ENCODE assay signal across 24 mouse cellular contexts in genomic region chr14:120866573-120866972, GRCm38 (mm10). TPM values are rescaled to one million over a fixed set of nuclear protein-coding genes. Genes with fewer than 3 reads are reported as not detected.
DNase-seq lines count a peak whose midpoint lies in the region; ATAC-seq and TF ChIP-seq lines count a peak whose summit lies in the region.
"Had no signal": no experiment of that assay in that cellular context is flagged by ENCODE, and none has a peak within 500 bp of the region (broad histone marks: within the 10 kb centered on the region; RNA-seq: fewer than 3 reads in every experiment).

No protein-coding gene starts in this region.

- 97% methylated on average over 8 of the region's 8 CpGs for WGBS in forebrain, embryonic 16.5 days
- 93% methylated on average over 8 of the region's 8 CpGs for WGBS in forebrain, embryonic 15.5 days
- 82% methylated on average over 8 of the region's 8 CpGs for WGBS in heart, embryonic 13.5 days
- 89% methylated on average over 8 of the region's 8 CpGs for WGBS in heart, embryonic 10.5 days

- no peak overlapping the region for H3K4me3 ChIP-seq in forebrain, embryonic 16.5 days (replicated peaks; ENCODE audit: low read length)
- H3K4me3 ChIP-seq in forebrain, embryonic 15.5 days: no peak overlapping the region
- no peak overlapping the region for H3K4me3 ChIP-seq in heart, embryonic 13.5 days
- no peak overlapping the region for H3K4me3 ChIP-seq in heart, embryonic 10.5 days
- H3K4me3 ChIP-seq in left cerebral cortex, adult 2 months: no peak overlapping the region
- no peak overlapping the region for H3K4me3 ChIP-seq in E14TG2a.4 (replicated peaks; ENCODE audit: low read length)
- H3K4me3 ChIP-seq: erythroblast, embryonic 14.5 days; limb, embryonic 10.5 days; limb, embryonic 15.5 days; liver, embryonic 15.5 days; lung, embryonic 15.5 days had no signal

- no peaks in the 10 kb centered on the region for H3K27me3 ChIP-seq in forebrain, embryonic 16.5 days (replicated peaks; ENCODE audit: control insufficient read depth, insufficient read depth, low read length)
- no peaks in the 10 kb centered on the region for H3K27me3 ChIP-seq in forebrain, embryonic 15.5 days
- H3K27me3 ChIP-seq in heart, embryonic 13.5 days (replicated peaks): no peaks in the 10 kb centered on the region
- no peaks in the 10 kb centered on the region for H3K27me3 ChIP-seq in heart, embryonic 10.5 days (ENCODE audit: insufficient read depth, poor library complexity, severe bottlenecking)
- H3K27me3 ChIP-seq in E14TG2a.4 (ENCODE audit: insufficient read depth, low read length): no peaks in the 10 kb centered on the region
- H3K27me3 ChIP-seq: CH12.LX; limb, embryonic 15.5 days; liver, embryonic 15.5 days; lung, embryonic 15.5 days had no signal

- peak overlapping the region; percentile 23; the same call in 1 of the 2 replicates for H3K27ac ChIP-seq in forebrain, embryonic 16.5 days (ENCODE audit: low read length)
- no peak overlapping the region for H3K27ac ChIP-seq in forebrain, embryonic 15.5 days (replicated peaks)
- 0 out of 2 replicates have a peak overlapping the region, but pooled peaks have one; percentile 20 for H3K27ac ChIP-seq in heart, embryonic 13.5 days (replicated peaks)
- H3K27ac ChIP-seq in heart, embryonic 10.5 days: no peak overlapping the region
- peak overlapping the region; percentile 25; the same call in 1 of the 2 replicates for H3K27ac ChIP-seq in left cerebral cortex, adult 2 months
- H3K27ac ChIP-seq: limb, embryonic 10.5 days; limb, embryonic 15.5 days; liver, embryonic 15.5 days; lung, embryonic 15.5 days had no signal

- no peak overlapping the region for H3K9ac ChIP-seq in forebrain, embryonic 16.5 days (replicated peaks; ENCODE audit: low read depth, low read length)
- H3K9ac ChIP-seq in forebrain, embryonic 15.5 days (replicated peaks): no peak overlapping the region
- no peak overlapping the region for H3K9ac ChIP-seq in heart, embryonic 13.5 days
- H3K9ac ChIP-seq: limb, embryonic 15.5 days; liver, embryonic 15.5 days; lung, embryonic 15.5 days had no signal

- TF ChIP-seq CTCF in left cerebral cortex, adult 2 months (IDR thresholded peaks at IDR 0.05): peak; percentile 13
- TF ChIP-seq CTCF in E14TG2a.4 (conservative IDR thresholded peaks at IDR 0.05; ENCODE audit: low read length): peak; percentile 77

- DNase-seq in heart, embryonic 10.5 days (ENCODE audit: low spot score): no peak
- no peak for DNase-seq in left cerebral cortex, adult 2 months (ENCODE audit: extremely low spot score in 1 of 2, low spot score in 2 of 2)
- no peak for DNase-seq in left cerebral cortex, postnatal 10 days (ENCODE audit: extremely low spot score in 1 of 2, low spot score in 2 of 2)
- DNase-seq in kidney, postnatal 25 days: no peak
- DNase-seq: adrenal gland, postnatal 25 days; cerebellum, adult 11-12 months; cerebellum, postnatal 10 days; gastrocnemius, postnatal 36 days; kidney, adult 11 months; kidney, postnatal 14 days; thymus, adult 18-20 months; thymus, postnatal 25 days had no signal

- no peak overlapping the region for H3K4me2 ChIP-seq in forebrain, embryonic 16.5 days (ENCODE audit: low read length)
- H3K4me2 ChIP-seq in forebrain, embryonic 15.5 days (replicated peaks): no peak overlapping the region
- no peak overlapping the region for H3K4me2 ChIP-seq in heart, embryonic 13.5 days
- H3K4me2 ChIP-seq: limb, embryonic 15.5 days; liver, embryonic 15.5 days; lung, embryonic 15.5 days; midbrain, embryonic 11.5 days had no signal

- intact Hi-C loops in left cerebral cortex, adult 2 months (cut with DNase I): no loop called here
- intact Hi-C loops in left cerebral cortex, postnatal 10 days (cut with DNase I): no loop called here

- no peak for ATAC-seq in forebrain, embryonic 16.5 days
- ATAC-seq in forebrain, embryonic 15.5 days (replicated peaks): no peak
- no peak for ATAC-seq in heart, embryonic 13.5 days (ENCODE audit: extremely low read depth, insufficient number of reproducible peaks, low FRiP score, low TSS enrichment)
- ATAC-seq: midbrain, embryonic 16.5 days had no signal

- H3K4me1 ChIP-seq in forebrain, embryonic 16.5 days (replicated peaks; ENCODE audit: control insufficient read depth, insufficient read depth, low read length): no peaks in the 10 kb centered on the region; the same call in 1 of the 2 replicates
- H3K4me1 ChIP-seq in forebrain, embryonic 15.5 days: peaks cover 5% of the 10 kb centered on the region; the same call in 1 of the 2 replicates
- peaks cover 34% of the 10 kb centered on the region for H3K4me1 ChIP-seq in heart, embryonic 13.5 days
- H3K4me1 ChIP-seq in heart, embryonic 10.5 days: no peaks in the 10 kb centered on the region
- peaks cover 37% of the 10 kb centered on the region for H3K4me1 ChIP-seq in E14TG2a.4 (replicated peaks; ENCODE audit: low read depth, low read length)
- H3K4me1 ChIP-seq: limb, embryonic 10.5 days; liver, embryonic 15.5 days had no signal

- H3K36me3 ChIP-seq in forebrain, embryonic 16.5 days (ENCODE audit: control insufficient read depth, insufficient read depth): no peaks in the 10 kb centered on the region
- H3K36me3 ChIP-seq in forebrain, embryonic 15.5 days: no peaks in the 10 kb centered on the region
- no peaks in the 10 kb centered on the region for H3K36me3 ChIP-seq in heart, embryonic 13.5 days
- H3K36me3 ChIP-seq in heart, embryonic 10.5 days: no peaks in the 10 kb centered on the region
- no peaks in the 10 kb centered on the region for H3K36me3 ChIP-seq in E14TG2a.4 (ENCODE audit: insufficient read depth, low read length)
- H3K36me3 ChIP-seq: limb, embryonic 10.5 days; limb, embryonic 15.5 days; liver, embryonic 15.5 days; lung, embryonic 15.5 days had no signal

- no peaks in the 10 kb centered on the region for H3K9me3 ChIP-seq in forebrain, embryonic 16.5 days (ENCODE audit: control insufficient read depth, low read length)
- H3K9me3 ChIP-seq in forebrain, embryonic 15.5 days: no peaks in the 10 kb centered on the region
- no peaks in the 10 kb centered on the region for H3K9me3 ChIP-seq in heart, embryonic 13.5 days
- no peaks in the 10 kb centered on the region for H3K9me3 ChIP-seq in heart, embryonic 10.5 days
- peaks cover 18% of the 10 kb centered on the region for H3K9me3 ChIP-seq in E14TG2a.4 (ENCODE audit: low read length)
- H3K9me3 ChIP-seq: limb, embryonic 15.5 days; liver, embryonic 15.5 days; lung, embryonic 15.5 days had no signal

RNA-seq across cellular contexts. Expression of gene Ipo5, which starts 44.5 kb away (rescaled TPM):
- 84.9 and 104 TPM in 2 replicates for polyA plus RNA-seq in forebrain, embryonic 16.5 days (2015; fragmentation: Nextera tagmentation; extraction: Ambion mirVana)
- 82.3 and 84.0 TPM in 2 replicates for polyA plus RNA-seq in forebrain, embryonic 15.5 days (2015; fragmentation: Nextera tagmentation; extraction: Ambion mirVana)
- 73.2 and 74.7 TPM in 2 replicates for polyA plus RNA-seq in heart, embryonic 13.5 days (2015; fragmentation: Nextera tagmentation; extraction: Ambion mirVana)
- polyA plus RNA-seq in heart, embryonic 10.5 days (2016; fragmentation: Nextera tagmentation; extraction: Ambion mirVana): 104 and 111 TPM in 2 replicates
- 100 to 1,000 TPM; 103 to 112 TPM for total RNA-seq in left cerebral cortex, adult 2 months (2021)
- total RNA-seq in left cerebral cortex, postnatal 10 days (2021): 100 to 1,000 TPM; 131 to 137 TPM

Comparison
In these comparisons a context has a peak if more than half of its experiments do, and no peak if none do; other contexts are left out.
1. H3K27ac ChIP-seq: peak in forebrain, embryonic 16.5 days (single experiment), heart, embryonic 13.5 days (single experiment) and left cerebral cortex, adult 2 months (single experiment); none in forebrain, embryonic 15.5 days (single experiment) and heart, embryonic 10.5 days (single experiment).